Mouse (Mus musculus) heart, embryonic 12.5 days (tissue): Measurements from ENCODE around the gene Cnn2. TPM values are rescaled to one million over a fixed set of nuclear protein-coding genes. Genes with fewer than 3 reads are reported as not detected.

Experiments used
- ATAC-seq: fragments of 200-750 bp; cut with Nextera tagmentation; 2 replicates; pipeline ENCODE4 v1.8.0; 2017; ENCODE audit warnings: moderate TSS enrichment, moderate library complexity; ENCODE audit not compliant: insufficient number of reproducible peaks, low FRiP score
- H3K27ac ChIP-seq: fragments of 300-500 bp; sonication (generic); 2 replicates; pipeline ENCODE4 v1.5.1; 2016; ENCODE audit warnings: mild to moderate bottlenecking, moderate library complexity; ENCODE audit not compliant: poor library complexity, severe bottlenecking
- H3K27me3 ChIP-seq: fragments of 300-500 bp; sonication (generic); replicated peaks from 2 replicates; pipeline ENCODE4 v1.6.1; 2016; ENCODE audit warnings: mild to moderate bottlenecking, moderate library complexity
- H3K36me3 ChIP-seq: fragments of 300-500 bp; sonication (generic); 2 replicates; pipeline ENCODE4 v1.6.1; 2016; ENCODE audit warnings: mild to moderate bottlenecking, moderate library complexity
- H3K4me1 ChIP-seq: fragments of 300-500 bp; sonication (generic); replicated peaks from 2 replicates; pipeline ENCODE4 v1.6.1; 2016; ENCODE audit warnings: mild to moderate bottlenecking
- H3K4me2 ChIP-seq: fragments of 300-500 bp; sonication (generic); 2 replicates; pipeline ENCODE4 v1.6.1; 2016; ENCODE audit warnings: mild to moderate bottlenecking, moderate library complexity
- H3K4me3 ChIP-seq: fragments of 300-500 bp; sonication (generic); 2 replicates; pipeline ENCODE4 v1.5.1; 2016; ENCODE audit warnings: mild to moderate bottlenecking
- H3K9ac ChIP-seq: fragments of 300-500 bp; sonication (generic); 2 replicates; pipeline ENCODE4 v1.6.1; 2016; ENCODE audit warnings: mild to moderate bottlenecking, moderate library complexity
- H3K9me3 ChIP-seq: fragments of 300-500 bp; sonication (generic); replicated peaks from 2 replicates; pipeline ENCODE4 v1.6.1; 2016; ENCODE audit warnings: mild to moderate bottlenecking, moderate library complexity
- WGBS: fragments of 180-500 bp; shearing (Covaris S2); methylation state at CpG from one replicate; pipeline ENCODE4 v1.1.7; 2016; 5-methylcytosine and 5-hydroxymethylcytosine counted together
- polyA plus RNA-seq: library from polyadenylated mRNA; unstranded; fragments of >200 nt; fragmentation: Nextera tagmentation; extraction: Ambion mirVana; gene quantifications from 2 replicates; pipeline ENCODE4 v1.2.1, GENCODE M21; 2016

Gene Cnn2
- polyA plus RNA-seq, 1 experiment from 2014 or later, result 307 TPM

GRCm38 (mm10) chr10:79989272-79989786 is 945 bp downstream of the Cnn2 start:
- WGBS, result 27% methylated on average over 8 of the region's 8 CpGs
- peaks cover 48% of the 10 kb centered on the region for H3K4me1 ChIP-seq

GRCm38 (mm10) chr10:79989870-79990269 is 1.5 kb downstream of the Cnn2 start:
- Histone ChIP-seq H3K4me2 (peak overlapping the region; percentile 90), H3K4me1 (peaks cover 49% of the 10 kb centered on the region), H3K27ac (peak overlapping the region; percentile 94), H3K9me3 (peaks cover 12% of the 10 kb centered on the region; the same call in 1 of the 2 replicates), H3K9ac (peak overlapping the region; percentile 89), H3K27me3 (no peaks in the 10 kb centered on the region), H3K4me3 (peak overlapping the region; percentile 82), H3K36me3 (peaks cover 43% of the 10 kb centered on the region)
- WGBS, result 12% methylated on average over 15 of the region's 15 CpGs
- ATAC-seq, result no peak

More at GRCm38 (mm10) chr10:79989272-79989786, 945 bp downstream of the Cnn2 start:
- Histone ChIP-seq H3K4me3 (peak overlapping the region; percentile 82), H3K27ac (peak overlapping the region; percentile 94), H3K27me3 (no peaks in the 10 kb centered on the region), H3K9me3 (peaks cover 12% of the 10 kb centered on the region; the same call in 1 of the 2 replicates), H3K4me2 (peak overlapping the region; percentile 90), H3K9ac (peak overlapping the region; percentile 89), H3K36me3 (peaks cover 37% of the 10 kb centered on the region)
- ATAC-seq, result no peak

- no peak for ATAC-seq
- Histone ChIP-seq H3K36me3 (peaks cover 49% of the 10 kb centered on the region), H3K4me3 (no peak overlapping the region)
Measured at GRCm38 (mm10) chr10:79991099-79991498, 2.7 kb downstream of the Cnn2 start.

GRCm38 (mm10) chr10:79991548-79991947 is 3.2 kb downstream of the Cnn2 start:
- Histone ChIP-seq H3K9me3 (peaks cover 12% of the 10 kb centered on the region; the same call in 1 of the 2 replicates), H3K9ac (no peak overlapping the region), H3K4me1 (peaks cover 39% of the 10 kb centered on the region), H3K4me2 (no peak overlapping the region), H3K27me3 (no peaks in the 10 kb centered on the region), H3K27ac (no peak overlapping the region), H3K36me3 (peaks cover 49% of the 10 kb centered on the region), H3K4me3 (no peak overlapping the region)
- no peak for ATAC-seq
- 88% methylated on average over 6 of the region's 6 CpGs for WGBS

More at GRCm38 (mm10) chr10:79991099-79991498, 2.7 kb downstream of the Cnn2 start:
- Histone ChIP-seq H3K27ac (no peak overlapping the region), H3K9ac (no peak overlapping the region), H3K27me3 (no peaks in the 10 kb centered on the region), H3K9me3 (peaks cover 12% of the 10 kb centered on the region; the same call in 1 of the 2 replicates), H3K4me2 (peak overlapping the region; percentile 37), H3K4me1 (peaks cover 43% of the 10 kb centered on the region)
- whole genome bisulfite sequencing, result 72% methylated on average over 12 of the region's 12 CpGs

- Histone ChIP-seq H3K4me3 (no peak overlapping the region), H3K27me3 (peaks cover 12% of the 10 kb centered on the region), H3K36me3 (peaks cover 49% of the 10 kb centered on the region), H3K4me1 (peaks cover 34% of the 10 kb centered on the region), H3K27ac (no peak overlapping the region), H3K9ac (no peak overlapping the region), H3K9me3 (peaks cover 12% of the 10 kb centered on the region; the same call in 1 of the 2 replicates), H3K4me2 (no peak overlapping the region)
- ATAC-seq, result no peak
- 86% methylated on average over 16 of the region's 16 CpGs for WGBS
Measured at GRCm38 (mm10) chr10:79994397-79995115, 6.2 kb downstream of the Cnn2 start.

GRCm38 (mm10) chr10:79995636-79996035 is 7.3 kb downstream of the Cnn2 start:
- H3K27me3 ChIP-seq, result peaks cover 16% of the 10 kb centered on the region
- H3K4me2 ChIP-seq, result no peak overlapping the region
- no peak overlapping the region for H3K9ac ChIP-seq
- no peak overlapping the region; the same call in 1 of the 2 replicates for H3K27ac ChIP-seq
- H3K36me3 ChIP-seq, result peaks cover 48% of the 10 kb centered on the region
- peaks cover 12% of the 10 kb centered on the region; the same call in 1 of the 2 replicates for H3K9me3 ChIP-seq
- no peak overlapping the region for H3K4me3 ChIP-seq
- H3K4me1 ChIP-seq, result peaks cover 26% of the 10 kb centered on the region
- no peak for ATAC-seq
- 74% methylated on average over 1 of the region's 1 CpGs for WGBS

- Histone ChIP-seq H3K9me3 (peaks cover 8% of the 10 kb centered on the region; the same call in 1 of the 2 replicates), H3K36me3 (peaks cover 40% of the 10 kb centered on the region), H3K27me3 (peaks cover 22% of the 10 kb centered on the region), H3K4me1 (peaks cover 20% of the 10 kb centered on the region), H3K4me2 (peak within 1 kb of the TSS; percentile 93), H3K9ac (peak within 1 kb of the TSS; percentile 75), H3K27ac (peak within 1 kb of the TSS; percentile 61), H3K4me3 (peak within 1 kb of the TSS; percentile 61)
- WGBS, result under 1% methylated on average over 34 of the region's 34 CpGs
- ATAC-seq, result peak; percentile 88
Measured at GRCm38 (mm10) chr10:79996272-79997033, 8.1 kb downstream of the Cnn2 start, which contains the start of gene Abca7. Gene Abca7, plus strand, starts transcription at chr10:79996494.

- Histone ChIP-seq H3K9ac (peak overlapping the region; percentile 75), H3K4me3 (peak overlapping the region; percentile 61), H3K27me3 (peaks cover 29% of the 10 kb centered on the region), H3K9me3 (0 out of 2 replicates have a peak, but pooled peaks cover 5% of the 10 kb centered on the region), H3K36me3 (peaks cover 33% of the 10 kb centered on the region), H3K4me1 (peaks cover 20% of the 10 kb centered on the region), H3K4me2 (peak overlapping the region; percentile 93), H3K27ac (peak overlapping the region; percentile 61)
- WGBS, result under 1% methylated on average over 35 of the region's 35 CpGs
- ATAC-seq, result peak; percentile 68
Measured at GRCm38 (mm10) chr10:79997034-79997760, 8.8 kb downstream of the Cnn2 start.

- peak overlapping the region; percentile 93 for H3K4me2 ChIP-seq
- H3K36me3 ChIP-seq, result peaks cover 27% of the 10 kb centered on the region
- no peaks in the 10 kb centered on the region for H3K9me3 ChIP-seq
- no peak overlapping the region for H3K27ac ChIP-seq
- peak overlapping the region; percentile 61 for H3K4me3 ChIP-seq
- peaks cover 35% of the 10 kb centered on the region for H3K27me3 ChIP-seq
- peaks cover 27% of the 10 kb centered on the region for H3K4me1 ChIP-seq
- no peak for ATAC-seq
- H3K9ac ChIP-seq, result peak overlapping the region; percentile 2; the same call in 1 of the 2 replicates
- WGBS, result 8% methylated on average over 15 of the region's 15 CpGs
Measured at GRCm38 (mm10) chr10:79997819-79998218, 9.4 kb downstream of the Cnn2 start.

- H3K4me1 ChIP-seq, result peaks cover 34% of the 10 kb centered on the region
- no peak overlapping the region for H3K4me3 ChIP-seq
- no peak for ATAC-seq
- H3K9ac ChIP-seq, result no peak overlapping the region
- H3K27ac ChIP-seq, result no peak overlapping the region
- H3K4me2 ChIP-seq, result no peak overlapping the region
- peaks cover 43% of the 10 kb centered on the region for H3K27me3 ChIP-seq
- 75% methylated on average over 9 of the region's 9 CpGs for WGBS
- peaks cover under 1% of the 10 kb centered on the region; the same call in 1 of the 2 replicates for H3K36me3 ChIP-seq
- H3K9me3 ChIP-seq, result no peaks in the 10 kb centered on the region
Measured at GRCm38 (mm10) chr10:80001945-80002344, 13.6 kb downstream of the Cnn2 start.
